Mouse (Mus musculus) fibroblast of lung, adult 2 months (primary cell): ENCODE data around the gene Tctex1d4.

Experiments used
- DNase-seq: peaks from one replicate; pipeline ENCODE4 v3.0.0-alpha.2; 2011; ENCODE audit warnings: low read depth

Gene Tctex1d4

DNA sequence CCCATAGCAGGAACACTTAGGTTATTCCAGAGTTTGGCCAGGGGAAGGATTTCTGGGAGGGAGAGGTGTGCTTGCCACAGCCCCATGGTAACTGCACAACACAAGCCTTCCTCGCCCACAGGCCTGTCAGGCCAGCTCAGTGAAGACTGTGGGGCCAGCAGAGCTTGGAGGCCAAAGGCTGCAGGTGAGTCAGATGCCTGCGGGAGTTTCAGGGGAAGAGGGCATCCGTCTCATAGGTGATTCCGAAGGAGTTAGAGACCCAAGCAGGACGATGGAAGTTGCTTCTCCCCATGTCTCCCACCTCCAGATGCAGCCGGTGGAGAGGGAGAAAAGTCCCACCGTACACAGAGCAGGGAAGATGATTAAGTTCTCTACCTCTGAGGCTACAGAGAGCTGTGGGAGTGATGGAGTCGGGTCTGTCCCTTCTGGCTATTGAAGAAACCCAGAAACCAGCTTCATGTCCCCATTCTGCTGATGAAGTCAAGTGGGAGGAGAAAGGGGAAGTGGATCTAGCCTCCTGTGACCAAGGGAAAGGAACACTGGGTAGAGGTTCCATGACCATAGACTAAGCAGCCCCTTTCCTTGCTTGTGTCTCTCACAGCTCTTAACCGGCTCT is at the start of gene Tctex1d4:
Gene Tctex1d4, plus strand, starts transcription at position 120 of the 616 bp plus-strand sequence.
- DNase-seq: peak; percentile 27

DNA sequence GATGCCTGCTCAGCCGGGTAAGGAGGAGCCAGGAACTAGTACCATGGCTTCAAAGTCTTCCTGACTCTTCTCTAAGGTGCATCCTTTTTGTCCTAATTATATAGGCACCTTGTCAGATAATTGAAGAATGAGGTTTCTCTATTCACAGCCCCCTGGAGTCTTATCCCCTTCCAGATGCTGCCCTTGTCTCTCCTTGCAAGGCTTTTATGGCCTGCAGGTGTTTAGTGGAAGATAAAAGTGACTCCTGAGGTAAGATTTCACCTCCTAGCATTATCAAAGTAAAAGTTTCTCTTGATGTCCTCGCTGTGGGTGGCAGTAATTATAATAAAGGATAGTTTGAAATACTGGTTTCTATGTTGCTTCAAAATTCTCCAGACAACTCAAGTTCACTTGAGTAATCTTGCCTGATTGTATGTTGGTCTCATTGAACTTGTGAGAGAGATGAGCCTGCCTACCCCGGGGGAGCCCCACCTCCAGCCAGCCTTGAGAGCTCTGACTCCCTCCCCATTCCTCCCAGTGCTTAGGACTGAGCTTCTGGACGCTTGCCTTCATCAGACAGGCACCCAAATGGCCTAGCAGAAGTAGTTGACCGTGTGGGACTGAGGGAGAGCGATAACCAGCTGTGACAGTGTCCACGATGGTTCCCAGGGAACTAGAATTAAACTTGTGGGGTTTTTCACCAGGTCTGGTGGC is 38.5 kb upstream of the Tctex1d4 start:
- no peak for DNase-seq

- no peak for DNase-seq
Measured at GRCm38 (mm10) chr4:117090586-117090985, 36.0 kb upstream of the Tctex1d4 start.

- DNase-seq: peak; percentile 27
Measured at GRCm38 (mm10) chr4:117094626-117095361, 31.8 kb upstream of the Tctex1d4 start.

DNA sequence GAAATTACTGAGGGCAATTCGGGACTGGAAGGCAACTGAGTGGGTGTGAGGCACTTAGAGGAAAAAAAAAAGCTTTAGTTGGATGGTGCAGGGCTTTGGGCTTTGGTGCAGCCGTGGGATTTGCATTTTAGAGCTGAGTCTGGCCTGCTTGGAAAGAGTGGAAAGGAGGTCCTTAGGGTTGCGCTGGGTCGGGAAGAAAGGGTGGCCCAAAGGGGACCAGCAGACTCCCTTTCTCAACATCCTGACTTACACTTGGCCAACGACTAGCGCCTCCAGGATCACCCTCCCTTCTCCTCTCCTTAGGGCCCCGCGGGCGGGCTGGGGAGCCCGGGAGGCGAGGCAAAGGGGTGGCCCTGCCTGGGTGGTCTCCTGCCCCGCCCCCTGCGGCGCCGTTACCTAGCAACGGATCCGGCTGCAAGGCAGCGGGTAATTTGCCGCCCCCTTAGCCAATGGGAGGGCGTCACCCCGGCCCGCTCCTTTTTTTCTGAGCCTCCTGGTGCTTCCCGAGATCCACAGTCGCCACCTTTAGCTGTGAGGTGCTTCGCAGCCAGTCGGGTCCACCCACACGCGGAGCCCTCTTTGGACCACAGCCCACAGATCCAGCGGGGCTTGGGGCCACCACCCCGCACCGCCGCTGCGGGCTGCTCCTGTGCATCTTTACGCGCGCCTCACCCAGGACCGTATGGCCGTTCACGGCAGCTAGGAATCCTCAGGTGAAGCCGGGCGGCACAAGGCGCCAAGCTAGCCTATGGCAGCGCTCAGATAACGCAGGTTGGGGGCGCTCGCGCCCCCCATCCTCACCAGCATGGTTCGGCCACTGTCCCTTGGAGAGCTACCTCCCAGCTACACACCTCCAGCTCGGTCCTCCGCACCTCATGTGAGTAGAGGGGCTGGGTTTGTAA is 30.8 kb upstream of the Tctex1d4 start, which contains the start of gene Ptch2:
Gene Ptch2, plus strand, starts transcription at position 525 of the 902 bp plus-strand sequence.
- DNase-seq: no peak

GRCm38 (mm10) chr4:117096666-117097065 is 29.9 kb upstream of the Tctex1d4 start:
- no peak for DNase-seq

DNA sequence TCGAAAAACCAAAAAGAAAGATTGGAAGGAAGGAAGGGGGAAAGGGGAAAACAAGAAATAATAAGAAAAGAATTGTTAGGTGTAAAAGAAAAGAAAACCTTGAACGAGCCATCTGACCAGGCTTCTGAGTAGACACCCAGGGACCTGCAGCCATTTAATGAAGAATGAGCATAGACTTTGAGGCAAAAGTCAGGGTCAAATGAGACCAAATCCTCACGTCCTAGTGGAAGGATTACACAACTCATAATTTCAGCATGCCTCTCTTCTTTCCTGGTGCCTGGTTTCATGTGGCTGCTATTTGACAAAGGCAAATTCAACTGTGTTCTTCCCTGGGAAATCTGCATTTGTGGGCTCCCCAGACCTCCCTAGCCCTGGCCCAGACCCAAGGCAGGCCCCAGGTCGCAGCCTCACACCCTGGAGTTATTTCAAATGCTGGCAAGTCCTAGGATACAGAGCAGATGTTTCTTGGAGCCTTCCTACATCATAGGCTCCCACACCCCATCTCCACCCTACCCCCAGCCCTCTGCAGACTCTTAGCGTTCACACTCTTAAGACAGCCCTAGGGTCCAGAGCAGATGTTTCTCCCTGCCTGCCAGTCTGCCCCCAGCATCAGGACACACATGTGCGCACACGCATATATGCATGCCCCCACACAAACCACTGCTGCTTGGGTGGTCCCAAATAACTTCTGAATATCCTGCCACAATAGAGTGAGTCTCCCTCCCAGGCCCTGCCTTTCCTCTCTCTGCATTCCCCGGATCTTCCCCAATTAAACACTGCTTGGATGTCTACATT is 28.4 kb upstream of the Tctex1d4 start:
- no peak for DNase-seq

DNA sequence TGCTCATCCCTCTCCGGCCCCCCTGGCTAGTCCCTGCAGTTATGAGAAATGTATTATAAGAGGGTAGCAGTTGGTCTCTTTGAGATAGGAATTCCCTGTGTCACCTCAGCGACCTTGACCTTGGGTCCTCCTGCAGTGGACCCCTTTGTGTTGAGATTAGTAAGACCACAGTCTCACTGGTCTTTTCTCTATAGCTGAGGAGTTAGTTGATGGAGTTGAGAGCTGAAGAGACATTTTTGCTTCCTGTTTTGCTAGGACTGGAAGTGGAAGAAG is 27.9 kb upstream of the Tctex1d4 start:
- no peak for DNase-seq

GRCm38 (mm10) chr4:117100036-117100435 is 26.6 kb upstream of the Tctex1d4 start:
- no peak for DNase-seq

- no peak for DNase-seq
Measured at GRCm38 (mm10) chr4:117101218-117101617, 25.4 kb upstream of the Tctex1d4 start.

DNA sequence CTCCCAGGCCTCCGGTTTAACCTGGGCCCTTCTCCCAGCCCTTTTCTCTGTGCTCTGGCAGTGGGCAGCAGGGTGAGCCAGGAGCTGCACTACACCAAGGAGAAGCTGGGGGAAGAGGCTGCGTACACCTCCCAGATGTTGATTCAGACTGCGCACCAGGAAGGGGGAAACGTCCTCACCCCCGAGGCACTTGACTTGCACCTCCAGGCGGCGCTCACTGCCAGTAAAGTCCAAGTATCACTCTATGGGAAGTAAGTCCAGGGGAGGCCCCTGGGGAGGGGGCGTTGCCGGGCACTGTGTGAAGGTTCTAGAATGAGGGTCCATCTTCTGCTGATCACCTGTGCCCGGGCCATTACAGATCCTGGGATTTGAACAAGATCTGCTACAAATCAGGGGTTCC is 21.9 kb upstream of the Tctex1d4 start:
- no peak for DNase-seq

DNA sequence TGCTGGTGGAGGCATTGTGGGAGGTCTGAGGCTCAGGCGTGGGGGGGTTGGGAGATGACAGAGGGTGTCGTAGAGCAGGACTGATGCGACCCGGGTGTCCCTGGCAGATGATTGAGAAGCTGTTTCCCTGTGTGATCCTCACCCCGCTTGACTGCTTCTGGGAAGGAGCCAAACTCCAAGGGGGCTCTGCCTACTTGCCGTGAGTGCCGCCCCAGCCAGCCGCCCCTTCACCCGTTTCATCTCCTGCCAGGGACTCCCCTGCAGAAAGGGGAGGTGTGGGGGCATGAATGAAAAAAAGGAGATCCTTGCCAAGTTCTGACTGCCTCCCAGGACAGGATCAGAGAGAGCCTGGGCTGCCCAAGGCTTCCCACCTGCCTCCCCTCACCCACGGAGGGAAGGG is 21.5 kb upstream of the Tctex1d4 start:
- no peak for DNase-seq

DNA sequence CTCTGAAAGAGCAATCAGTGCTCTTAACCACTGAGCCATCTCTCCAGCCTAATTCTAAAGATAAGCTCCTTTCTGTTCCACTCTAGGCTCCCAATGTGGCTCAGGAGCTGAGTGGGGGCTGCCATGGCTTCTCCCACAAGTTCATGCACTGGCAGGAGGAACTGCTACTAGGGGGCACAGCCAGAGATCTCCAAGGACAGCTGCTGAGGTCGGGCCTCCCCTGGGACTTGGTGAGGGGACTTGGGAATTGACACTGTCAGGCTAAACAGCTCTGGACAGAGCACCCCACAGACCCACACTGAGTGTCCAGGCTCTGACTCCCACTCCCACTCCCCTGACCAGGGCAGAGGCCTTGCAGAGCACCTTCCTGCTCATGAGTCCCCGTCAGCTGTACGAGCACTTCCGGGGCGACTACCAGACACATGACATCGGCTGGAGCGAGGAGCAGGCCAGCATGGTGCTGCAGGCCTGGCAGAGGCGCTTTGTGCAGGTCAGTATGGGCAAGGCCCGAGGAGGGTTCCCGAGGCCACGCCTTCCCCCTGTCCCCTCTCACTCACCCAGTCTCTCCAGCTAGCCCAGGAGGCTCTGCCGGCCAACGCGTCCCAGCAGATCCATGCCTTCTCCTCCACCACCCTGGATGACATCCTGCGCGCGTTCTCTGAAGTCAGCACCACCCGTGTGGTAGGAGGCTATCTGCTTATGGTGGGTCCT is 18.6 kb upstream of the Tctex1d4 start:
- no peak for DNase-seq

DNA sequence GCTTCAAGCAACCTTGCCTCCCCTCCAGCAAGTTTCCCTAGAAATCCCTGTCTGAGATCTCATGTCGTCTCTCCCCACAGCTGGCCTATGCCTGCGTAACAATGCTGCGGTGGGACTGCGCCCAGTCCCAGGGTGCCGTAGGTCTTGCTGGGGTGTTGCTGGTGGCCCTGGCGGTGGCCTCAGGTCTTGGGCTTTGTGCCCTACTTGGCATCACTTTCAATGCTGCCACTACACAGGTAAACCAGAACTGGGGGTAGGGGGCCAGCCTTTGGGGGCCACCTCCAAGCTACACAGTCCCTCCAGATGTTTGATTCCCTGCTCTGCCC is 18.1 kb upstream of the Tctex1d4 start:
- DNase-seq: no peak

GRCm38 (mm10) chr4:117109330-117109729 is 17.3 kb upstream of the Tctex1d4 start:
- no peak for DNase-seq

- no peak for DNase-seq
Measured at GRCm38 (mm10) chr4:117110249-117110648, 16.3 kb upstream of the Tctex1d4 start.

- DNase-seq: no peak
Measured at GRCm38 (mm10) chr4:117110985-117111384, 15.6 kb upstream of the Tctex1d4 start.

DNA sequence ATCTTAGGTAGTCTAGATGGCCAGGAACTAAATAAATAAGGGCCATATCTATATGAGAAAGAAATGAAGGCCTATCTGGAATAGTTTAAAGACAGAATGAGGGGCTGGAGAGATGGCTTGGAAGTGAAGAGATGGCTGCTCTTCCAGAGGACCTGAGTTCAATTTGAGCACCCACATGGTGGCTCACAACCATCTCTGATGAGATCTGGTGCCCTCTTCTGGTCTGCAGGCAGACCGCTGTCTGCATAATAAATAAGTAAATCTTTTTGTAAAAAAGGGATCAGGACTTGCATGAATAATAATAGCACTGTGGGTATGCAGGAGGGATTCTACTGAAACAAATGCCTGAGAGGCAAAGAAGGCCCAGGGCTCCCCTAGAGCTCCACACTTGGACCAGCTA is 13.4 kb upstream of the Tctex1d4 start:
- no peak for DNase-seq

DNA sequence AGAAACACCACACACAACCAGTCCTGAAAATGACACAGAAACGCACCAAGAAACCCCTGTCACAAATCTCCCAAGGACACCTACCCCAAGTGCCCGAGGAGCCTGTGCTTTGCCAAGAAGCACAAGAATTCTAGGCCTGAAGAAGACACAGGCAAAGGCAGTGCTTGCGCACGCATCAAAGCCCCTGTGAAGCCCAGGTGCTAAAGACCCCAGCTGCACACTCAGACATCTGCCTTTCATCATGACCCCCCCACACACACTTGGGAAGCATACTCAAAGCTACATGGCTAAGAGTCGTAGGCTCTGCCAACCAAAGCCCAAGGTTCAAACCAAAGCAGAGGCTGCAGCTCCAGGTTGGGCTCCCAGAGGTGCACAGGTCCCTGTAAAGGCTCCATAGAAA is 11.0 kb upstream of the Tctex1d4 start:
- no peak for DNase-seq

DNA sequence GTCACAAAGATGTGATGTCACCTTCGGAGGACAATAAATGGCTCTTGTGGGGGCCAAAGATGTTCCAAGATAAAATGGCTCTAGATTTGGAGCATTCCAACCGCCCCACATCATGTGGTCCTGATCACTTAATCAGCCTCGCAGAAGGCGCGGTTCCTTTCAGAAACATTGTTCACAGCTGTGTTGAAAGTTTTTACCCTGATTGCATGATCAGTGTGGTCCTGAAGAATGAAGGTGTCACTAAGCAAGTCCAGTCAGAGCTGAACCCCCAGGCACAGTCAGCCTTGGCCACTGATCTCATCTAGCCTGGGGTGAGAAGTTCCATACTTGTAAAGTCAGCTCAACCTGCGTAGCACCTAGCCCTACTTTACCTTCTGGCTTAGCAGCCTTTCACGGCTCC is 8.7 kb upstream of the Tctex1d4 start:
- DNase-seq: no peak

GRCm38 (mm10) chr4:117119636-117120035 is 7.0 kb upstream of the Tctex1d4 start:
- DNase-seq: no peak
